Mouse (Mus musculus) frontal cortex, adult 2 months (tissue): ENCODE results near the gene Dgkz. TPM values are rescaled to one million over a fixed set of nuclear protein-coding genes. Genes with fewer than 3 reads are reported as not detected.

Experiments
- DNase-seq, 2 experiments: peaks; one replicate each; pipeline ENCODE4 v3.0.0; 2022; ENCODE audit warnings: low spot score in 1 of 2; ENCODE audit errors: extremely low spot score in 1 of 2
- polyA plus RNA-seq: library from polyadenylated mRNA; depleted of rRNA; stranded (reverse); fragments of >200 nt; gene quantifications from 2 replicates; pipeline ENCODE4 v1.2.3, GENCODE M21; 2012

Dgkz gene
- polyA plus RNA-seq, 1 experiment: 632 TPM

DNA sequence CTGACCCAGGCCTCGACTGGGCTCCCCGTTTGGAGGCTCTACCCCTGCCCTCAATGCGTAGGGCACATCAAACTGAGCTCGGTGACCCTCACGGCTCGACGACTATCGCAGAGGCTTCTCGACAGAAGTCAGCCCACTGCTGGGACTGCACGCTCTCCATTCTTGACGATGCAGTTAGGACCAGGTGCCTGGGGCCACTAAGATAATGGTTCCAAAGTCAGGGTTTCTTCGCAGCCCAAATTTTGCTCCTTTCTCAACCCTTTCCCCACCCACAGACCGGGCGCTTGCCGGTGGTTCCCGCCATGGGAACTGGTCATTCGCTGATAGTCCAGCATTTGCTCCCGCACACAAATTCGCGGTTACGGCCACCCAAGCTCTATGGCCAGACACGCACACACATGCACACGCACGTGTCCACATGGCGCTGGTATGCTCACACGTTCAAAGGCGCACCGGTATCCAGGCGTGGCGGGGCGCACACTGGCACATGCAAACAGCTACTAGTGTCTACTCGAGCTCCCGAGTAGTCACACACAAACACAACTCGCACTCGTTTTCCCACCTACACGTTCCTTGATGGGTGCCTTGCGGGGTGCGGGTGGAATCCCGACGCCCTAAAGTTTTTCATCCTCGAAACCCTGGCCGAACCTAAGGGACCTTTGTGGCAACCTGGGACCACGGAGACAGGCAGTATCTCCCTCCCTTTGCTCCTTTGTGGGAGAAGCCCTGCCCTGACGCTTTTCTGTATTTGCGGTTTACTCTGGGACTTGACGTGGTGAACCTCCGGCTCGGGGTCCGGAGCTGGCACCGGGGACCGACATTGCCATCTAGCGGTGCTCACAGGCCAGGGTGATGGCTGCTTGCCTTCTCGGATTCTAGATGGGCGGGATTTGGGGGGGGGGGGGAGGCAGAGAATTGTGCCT, 52.0 kb downstream of the Dgkz start:
- peak in 1 of 2 experiments; percentile 86 for DNase-seq

DNA sequence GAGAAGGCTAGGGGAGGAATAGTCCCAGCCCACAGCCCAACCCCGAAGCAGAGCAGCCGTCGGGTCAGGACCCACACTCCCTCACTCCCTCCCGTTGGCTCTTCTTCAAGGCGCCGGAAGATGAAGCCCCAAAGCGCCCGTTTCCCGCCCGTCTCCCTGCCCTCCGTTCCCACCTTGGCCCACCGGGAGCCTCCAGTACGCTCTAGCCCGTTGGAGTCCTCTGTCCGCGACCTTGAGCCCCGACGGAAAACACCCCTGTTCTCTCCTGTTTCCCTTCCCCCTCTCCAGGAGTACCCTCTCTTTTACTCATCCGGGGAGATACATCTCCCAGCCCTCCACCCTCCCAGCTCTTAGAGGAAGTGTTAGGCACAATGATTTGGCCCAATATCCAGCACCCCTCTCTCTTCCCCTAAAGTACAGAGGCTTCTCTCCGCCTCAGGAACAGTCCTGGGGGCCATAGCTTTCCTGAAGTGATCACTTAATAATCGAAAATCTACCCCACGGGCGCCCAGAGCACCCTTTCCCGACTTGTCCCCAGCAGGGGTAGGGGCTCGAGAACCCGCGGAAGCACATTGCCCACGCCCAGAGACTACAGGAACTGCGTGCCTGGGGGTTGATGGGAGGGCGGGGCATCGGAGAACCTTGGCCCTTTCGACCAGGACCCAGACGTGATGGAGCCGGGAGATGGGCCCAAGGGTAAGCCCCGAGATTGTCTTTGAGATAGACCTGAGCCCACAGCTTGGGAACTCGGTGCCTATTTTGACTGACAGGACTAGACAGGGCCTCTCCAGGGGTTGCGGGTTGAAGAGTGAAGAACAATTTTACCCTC, 52.9 kb downstream of the Dgkz start:
- DNase-seq: no peak

DNA sequence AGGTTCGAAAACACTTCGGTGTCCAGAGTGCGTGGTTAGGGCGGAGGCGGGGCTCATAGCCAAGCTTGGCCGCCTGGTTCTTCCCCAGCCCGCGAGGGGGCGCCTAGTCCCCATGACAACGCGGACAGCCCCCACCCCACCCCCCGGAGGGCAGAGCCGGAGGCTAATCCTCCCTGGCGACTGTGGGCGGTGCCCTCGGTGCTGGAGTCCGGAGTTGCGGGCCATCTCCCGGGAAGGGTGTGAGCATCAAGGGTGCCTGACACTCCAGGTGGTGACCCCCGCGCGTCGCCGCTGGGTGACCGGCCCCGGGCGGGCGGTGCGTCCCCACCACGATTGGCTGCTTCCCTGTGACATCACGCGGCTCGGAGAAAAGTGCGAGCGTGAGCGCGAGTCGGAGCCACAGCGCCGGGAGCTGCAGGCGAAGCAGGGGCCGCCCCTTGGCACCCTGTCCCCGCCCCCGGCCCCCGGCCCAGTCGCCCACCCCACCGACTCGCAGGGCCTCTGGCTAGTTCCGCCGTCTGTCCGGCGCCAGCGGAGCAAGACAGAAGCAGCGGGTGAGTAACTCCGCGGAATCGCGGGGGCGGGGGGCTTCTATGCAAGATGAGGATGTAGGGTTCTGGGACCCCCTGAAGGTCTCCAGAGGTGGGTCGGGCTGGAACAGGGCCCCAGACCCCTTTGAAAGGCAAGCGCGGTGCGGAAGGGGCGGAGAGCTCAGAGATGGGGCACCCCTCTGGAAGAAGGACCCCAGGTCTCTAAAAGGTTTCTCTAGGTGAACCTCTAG, 53.7 kb downstream of the Dgkz start:
- peak in 1 of 2 experiments; percentile 84 for DNase-seq

DNA sequence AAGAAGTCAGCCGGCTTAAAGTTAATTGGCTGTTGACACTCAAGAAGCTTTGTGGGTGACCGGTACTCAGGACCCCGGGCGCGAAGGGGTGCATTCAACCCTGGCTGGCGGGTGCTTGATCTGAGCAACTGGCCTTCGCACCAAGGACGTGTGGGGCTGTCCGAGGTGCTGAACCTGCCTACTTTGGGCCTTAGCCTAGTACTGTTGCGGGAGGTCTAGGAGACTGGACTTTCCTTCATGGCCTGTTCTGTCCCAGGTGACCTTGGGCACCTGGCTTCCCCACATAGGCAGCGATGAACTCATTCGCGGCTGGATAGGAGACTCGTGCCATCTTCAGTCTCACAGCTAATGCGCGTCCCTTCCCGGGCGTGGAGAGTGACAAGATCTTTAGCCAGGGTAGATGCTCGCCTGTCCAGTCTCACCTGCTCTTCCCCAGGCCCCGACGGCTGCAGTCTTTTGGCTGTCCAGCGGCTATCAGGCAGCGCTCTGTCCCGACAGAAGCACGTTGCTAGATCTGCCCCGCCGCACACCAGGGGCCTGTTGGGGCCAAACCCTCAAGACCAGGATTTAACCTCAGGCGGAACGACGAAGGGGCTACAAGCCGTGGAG, 54.4 kb downstream of the Dgkz start:
- no peak for DNase-seq

DNA sequence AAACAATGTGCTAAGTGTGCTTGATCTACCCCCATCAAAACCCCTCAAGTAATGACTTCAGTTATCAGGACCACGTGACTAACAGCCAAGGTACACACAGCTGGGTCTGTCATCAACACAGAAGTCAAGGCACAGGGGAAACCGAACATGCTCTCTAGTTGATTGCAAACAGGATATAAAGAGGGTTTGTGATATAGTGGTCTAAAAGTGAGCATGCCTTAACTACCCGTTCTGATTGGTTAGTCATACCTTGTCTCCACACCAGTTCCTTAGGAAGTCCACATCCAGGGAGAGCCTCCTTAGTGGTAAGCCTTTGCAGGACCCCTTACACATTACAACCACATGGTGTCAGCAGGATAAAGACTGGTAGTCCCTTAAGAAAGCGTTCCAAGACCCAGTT, 55.5 kb downstream of the Dgkz start:
- DNase-seq: no peak

DNA sequence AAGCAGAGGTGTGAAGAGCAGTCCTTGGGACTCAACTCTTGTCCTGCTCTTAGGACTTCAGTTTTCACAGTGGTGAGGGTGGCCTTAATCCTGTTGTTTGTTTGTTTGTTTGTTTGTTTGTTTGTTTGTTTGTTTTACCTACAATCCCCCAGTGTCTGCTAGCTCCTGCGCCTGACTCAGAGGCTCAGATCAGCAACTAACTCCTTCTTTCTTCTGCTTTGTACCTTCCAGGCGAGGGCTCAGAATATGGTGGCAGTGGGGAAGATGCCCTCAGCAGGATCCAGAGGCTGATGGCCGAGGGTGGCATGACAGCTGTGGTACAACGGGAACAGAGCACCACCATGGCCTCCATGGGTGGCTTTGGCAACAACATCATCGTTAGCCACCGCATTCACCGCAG, 58.6 kb downstream of the Dgkz start:
- no peak for DNase-seq

DNA sequence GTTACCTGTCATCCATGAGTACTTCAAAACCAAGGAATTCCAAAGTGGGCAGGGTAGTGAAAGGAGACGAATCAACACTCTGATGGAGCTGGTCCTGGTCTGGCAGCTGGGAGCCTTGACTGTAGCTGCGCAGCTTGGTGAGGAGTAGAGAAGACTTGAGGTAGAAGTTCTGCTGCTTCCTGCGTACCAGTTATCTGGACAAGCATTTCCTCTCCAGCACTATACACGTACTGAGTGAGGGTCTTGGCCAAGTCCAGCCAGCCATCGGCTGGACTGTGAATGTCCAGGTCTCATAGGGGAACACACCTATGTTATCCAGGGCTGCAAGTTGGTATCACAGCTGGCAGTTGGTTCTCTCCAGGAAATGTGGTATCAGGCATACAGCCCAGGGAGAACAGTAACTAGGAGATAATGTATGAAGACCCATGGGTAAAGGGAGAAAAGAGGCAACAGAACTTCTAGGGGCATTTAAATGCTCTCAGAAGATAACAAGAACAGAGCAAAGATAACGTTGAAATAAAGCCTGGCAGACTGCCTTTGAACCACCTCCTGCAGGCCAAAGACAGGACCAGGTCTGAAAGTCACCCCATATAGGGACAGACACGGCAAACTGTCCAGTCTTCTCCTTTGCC, 59.2 kb downstream of the Dgkz start:
- DNase-seq: no peak

DNA sequence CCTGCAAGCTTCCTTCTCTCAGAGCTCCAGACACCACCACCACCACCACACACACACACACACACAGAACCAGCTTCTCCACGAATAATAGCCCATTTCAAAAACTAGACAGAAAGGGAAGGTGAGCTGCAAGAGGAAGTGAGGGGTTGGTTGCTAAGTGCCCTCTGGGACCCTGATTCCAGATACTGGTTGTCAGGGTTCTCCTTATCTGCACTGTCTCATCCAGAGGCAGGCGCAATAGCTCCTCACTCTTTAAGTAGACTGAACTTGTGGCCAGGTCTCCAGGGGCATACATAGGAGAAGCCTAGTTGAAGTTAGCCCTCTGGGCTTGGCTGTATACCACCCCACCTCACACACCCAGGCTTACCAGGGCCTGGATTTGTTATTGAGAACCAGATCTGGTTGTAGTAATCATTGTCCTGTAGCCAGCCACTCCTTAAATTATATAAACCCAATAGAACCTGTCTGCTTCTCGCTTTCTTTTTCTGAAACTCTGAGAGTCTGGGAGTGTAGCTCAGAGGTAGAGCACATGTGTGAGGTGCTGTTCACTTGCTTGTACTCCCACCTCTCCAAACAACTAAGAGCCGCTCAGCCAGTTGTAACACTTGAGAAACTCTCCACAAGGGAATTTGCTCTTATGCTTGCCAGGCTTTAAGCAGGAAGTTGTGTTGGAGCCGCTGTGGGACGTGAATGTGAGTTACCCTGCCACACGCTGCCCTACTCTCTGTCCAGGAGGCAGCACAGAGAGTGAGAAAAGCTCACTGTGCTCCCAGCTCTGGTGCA, 62.1 kb downstream of the Dgkz start:
- no peak for DNase-seq

DNA sequence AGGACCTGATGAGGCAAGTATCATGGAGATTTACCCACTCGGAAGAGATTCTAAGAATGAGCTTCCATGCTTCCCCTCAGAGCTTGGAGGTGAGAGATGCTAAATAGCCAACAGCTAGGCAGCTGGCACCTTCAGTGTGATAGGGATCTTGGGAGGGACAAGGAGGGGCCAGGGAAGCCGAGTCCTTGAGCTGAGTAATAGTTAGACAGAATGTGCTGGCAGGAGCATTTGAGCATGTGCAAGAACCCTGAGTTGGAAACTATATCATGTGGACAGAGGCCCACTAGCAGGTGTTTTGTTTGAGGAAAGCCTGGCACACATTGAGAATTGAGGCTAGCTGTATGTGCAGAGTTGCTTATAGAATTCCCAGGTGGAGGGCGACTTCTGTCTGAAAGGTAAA, 63.0 kb downstream of the Dgkz start:
- DNase-seq: no peak

DNA sequence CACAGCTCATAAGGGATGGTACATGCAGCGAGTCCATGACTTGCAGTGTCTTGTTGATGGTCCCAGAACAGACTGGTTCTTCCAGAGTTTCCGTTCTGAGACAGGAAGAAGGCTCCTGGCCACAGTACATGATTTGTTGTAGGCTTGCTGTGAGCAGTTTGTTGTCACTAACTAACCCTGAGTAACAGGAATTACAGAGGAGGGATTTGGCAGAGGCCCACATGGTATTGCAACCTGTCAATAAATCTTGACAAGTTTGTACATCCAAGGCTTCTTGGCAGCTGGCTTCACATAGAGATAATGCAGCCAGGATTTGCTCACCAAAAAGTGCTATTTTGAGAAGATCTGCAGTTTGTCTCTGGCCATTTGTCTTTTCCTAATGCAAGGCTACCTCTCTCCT, 69.5 kb downstream of the Dgkz start:
- DNase-seq: no peak

DNA sequence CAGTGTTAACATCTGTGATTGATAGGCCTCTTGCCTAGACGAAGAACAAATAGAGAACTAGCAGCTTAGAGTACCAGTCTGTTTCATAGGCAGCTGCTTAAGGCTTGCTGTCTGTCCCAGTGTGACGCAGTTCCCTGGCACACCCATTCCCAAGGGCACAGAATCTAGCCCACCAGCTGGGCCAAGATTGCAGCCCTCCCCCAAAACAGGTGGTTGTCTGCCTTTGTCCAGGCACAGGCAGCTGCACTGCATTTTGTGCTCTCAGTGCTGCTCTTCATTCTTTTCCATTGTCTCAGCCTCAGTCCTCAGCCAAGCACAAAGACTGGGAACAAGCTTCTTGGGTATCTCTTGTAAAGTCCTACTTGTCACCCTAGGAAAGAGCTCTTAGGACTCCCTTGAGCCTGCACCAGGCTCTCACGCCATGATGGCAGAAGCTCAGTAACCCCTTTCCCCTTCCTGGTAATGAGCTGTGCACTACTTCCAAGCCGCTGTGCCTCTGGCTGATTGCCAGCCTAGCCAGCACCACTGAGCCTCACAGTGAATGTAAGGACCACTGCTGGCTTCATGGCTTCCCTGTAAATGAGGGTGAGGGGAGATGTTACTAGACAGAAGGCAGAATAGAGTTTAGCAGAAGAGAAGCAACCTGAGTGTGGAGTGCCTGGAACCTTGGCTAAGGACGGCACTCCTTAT, 70.9 kb downstream of the Dgkz start:
- peak in 1 of 2 experiments; percentile 41 for DNase-seq

DNA sequence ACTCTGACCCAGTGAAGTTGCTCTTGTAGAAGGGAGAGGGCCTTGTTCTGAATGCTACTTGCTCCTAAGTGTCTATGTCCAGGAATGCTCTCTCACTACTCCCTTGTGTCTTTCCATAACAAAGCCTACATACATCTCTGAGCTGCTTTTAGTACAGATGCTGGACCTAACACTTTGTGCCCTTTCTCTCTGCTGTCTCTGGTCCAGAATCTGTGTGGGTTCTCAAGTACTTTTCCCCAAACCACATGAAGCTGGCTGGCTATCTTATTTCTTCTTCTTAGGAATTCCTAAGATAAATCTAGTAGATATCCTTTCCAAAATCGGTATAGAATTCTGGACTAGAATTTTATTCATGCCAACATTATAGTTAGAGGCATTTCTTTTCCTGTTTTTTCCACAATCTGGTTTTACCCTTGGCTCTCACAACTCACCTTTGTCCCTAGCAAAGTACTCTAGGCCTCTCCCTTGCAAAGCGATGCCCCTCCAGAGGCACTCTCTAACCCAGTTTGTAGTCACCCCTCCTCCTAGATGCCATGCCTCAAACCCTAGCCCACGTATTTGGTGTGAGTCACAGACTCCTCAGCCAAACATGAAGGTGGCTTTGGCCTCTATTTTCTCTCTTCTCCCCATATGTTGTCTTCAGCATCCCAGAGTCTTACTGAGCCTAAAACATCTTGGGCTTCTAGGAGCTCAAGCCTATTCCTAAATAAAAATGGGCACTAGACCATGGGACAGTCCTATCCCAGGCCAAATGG, 72.3 kb downstream of the Dgkz start:
- peak in 1 of 2 experiments; percentile 60 for DNase-seq

DNA sequence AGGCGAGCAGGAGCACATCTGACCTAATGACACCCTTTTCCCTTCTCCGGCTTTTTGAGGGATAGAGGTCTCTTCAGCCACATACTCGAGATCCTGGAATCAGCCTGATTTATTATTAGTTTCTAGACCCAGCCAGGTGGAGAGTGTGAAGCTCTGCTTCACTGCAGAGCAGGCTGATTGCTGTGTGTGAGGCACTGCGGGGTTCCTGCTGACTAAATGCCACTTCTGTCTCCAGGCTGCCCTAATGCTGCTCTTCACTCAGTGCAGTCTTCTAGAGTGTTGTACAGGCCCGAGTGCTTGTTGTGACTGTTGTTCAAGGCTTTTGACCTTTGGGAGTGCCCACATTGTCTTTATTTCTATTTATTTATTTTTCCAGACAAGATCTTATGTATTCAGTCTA, 73.3 kb downstream of the Dgkz start:
- no peak for DNase-seq

DNA sequence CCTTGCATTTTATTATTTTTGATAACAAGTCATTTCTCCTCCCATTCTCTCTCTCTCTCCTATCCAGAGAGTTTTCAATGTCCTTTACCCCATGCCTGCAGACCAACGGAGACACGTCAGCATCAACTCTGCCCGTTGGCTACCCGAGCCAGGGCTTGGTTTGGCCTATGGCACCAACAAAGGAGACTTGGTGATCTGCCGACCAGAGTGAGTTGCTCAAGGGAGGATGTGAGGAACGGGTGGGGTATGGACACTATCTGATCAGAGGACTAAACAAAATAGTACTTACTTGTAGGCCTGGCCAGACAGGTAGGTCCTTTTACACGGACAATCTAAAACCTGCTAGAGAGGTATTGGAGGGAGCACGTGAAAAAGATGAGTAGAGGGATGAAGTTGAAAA, 75.2 kb downstream of the Dgkz start:
- no peak for DNase-seq

DNA sequence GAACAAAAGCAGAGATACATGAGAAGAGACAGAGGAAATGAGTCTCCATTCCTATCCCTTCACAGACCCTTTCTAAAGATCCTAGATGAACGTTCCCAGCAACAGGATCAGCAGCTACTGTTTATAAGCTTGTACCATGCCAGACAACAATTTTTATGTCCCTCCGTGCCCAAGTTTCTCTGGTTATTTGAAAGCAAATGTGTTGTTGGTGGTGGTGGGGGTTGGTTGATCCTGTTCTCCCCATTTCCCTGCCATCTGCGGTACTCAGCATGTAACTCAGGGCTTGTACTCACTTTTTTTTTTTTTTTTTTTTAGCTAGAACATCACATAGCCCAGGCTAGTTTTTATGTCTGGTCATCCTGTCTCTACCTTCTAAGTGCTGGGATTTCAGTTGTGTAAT, 76.5 kb downstream of the Dgkz start:
- no peak for DNase-seq

DNA sequence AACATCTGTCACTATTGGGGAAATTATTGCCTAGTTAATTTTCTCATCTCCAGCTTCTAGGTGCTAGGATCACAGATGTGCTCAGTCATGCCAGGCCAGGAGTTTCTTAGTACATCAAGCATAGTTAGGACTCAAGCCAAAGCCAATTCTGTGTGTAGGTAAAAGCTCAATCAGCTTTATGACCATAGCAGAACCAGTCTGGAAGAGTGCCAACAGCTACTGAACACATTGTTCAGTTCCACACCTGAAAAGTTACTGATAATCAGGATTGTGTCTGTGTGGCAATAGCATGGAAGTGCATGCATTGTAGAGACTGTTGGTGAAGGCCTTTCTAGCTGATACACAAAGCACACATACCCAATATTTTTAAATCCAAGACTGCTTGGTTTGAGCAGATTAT, 77.7 kb downstream of the Dgkz start:
- no peak for DNase-seq

DNA sequence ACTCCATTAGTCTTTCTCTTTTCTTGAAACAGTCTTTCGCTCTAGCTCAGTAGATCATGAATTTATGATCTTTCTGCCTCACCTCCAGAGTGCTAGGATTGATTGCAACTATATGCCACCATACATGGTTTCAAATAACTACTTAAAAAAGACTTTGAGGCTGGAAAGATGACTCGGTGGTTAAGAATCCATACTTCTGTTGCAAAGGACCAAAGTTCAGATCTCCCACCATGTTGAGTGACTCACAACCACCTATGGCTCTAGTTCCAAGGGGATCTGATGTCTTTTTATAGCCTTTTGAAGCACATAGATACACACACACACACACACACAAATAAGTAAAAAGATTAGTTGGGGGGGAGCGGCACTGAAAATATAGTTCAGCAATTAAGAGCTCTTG, 80.3 kb downstream of the Dgkz start:
- no peak for DNase-seq

DNA sequence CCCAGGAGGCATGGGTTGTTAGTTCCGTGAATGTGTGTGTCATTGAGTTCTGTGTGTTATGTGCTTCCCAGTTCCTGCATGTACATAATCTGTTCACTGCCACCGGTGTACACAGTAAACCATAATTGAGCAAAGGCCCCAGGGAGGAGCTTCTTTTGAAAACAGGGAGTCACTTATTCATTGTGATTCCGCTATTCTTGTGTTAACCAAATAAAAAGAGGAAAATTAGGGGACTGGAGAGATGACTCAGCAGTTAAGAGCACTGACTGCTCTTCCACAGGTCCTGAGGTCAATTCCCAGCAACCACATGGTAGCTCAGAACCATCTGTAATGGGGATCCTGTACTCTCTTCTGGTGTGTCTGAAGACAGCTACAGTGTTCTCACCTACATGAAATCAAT, 80.9 kb downstream of the Dgkz start:
- no peak for DNase-seq
